Mouse (Mus musculus) megakaryocyte, embryonic 14.5 days (primary cell): ENCODE measurements around the gene Klhl3. TPM values are rescaled to one million over a fixed set of nuclear protein-coding genes. Genes with fewer than 3 reads are reported as not detected.

Experiments used
- H3K27me3 ChIP-seq: replicated peaks from 2 replicates; pipeline ENCODE3; 2012; ENCODE audit warnings: inconsistent platforms
- H3K36me3 ChIP-seq: replicated peaks from 2 replicates; pipeline ENCODE3; 2012; ENCODE audit warnings: low read length, inconsistent platforms, mixed read lengths
- H3K4me1 ChIP-seq: 2 replicates; pipeline ENCODE4 v1.6.1; 2012; ENCODE audit warnings: inconsistent platforms
- H3K4me3 ChIP-seq: replicated peaks from 2 replicates; pipeline ENCODE3; 2012; ENCODE audit warnings: moderate library complexity, mild to moderate bottlenecking, inconsistent platforms
- H3K9me3 ChIP-seq: 2 replicates; pipeline ENCODE4 v1.6.1; 2012; ENCODE audit warnings: inconsistent platforms
- FLI1 ChIP-seq: IDR thresholded peaks from 2 replicates; pipeline ENCODE4 v1.6.1; 2012; ENCODE audit warnings: low read length, inconsistent platforms, mixed read lengths
- GATA1 ChIP-seq: IDR thresholded peaks from 3 replicates; pipeline ENCODE4 v1.6.1; 2012; ENCODE audit warnings: mixed read lengths, low read length, inconsistent platforms, borderline replicate concordance
- polyA plus RNA-seq: library from polyadenylated mRNA; stranded (reverse); fragments of >175 nt; gene quantifications from 2 replicates; pipeline ENCODE4 v1.2.3, GENCODE M21; 2012; ENCODE audit warnings: low replicate concordance; ENCODE audit not compliant: insufficient read depth

Klhl3 gene
- polyA plus RNA-seq, 1 experiment: not detected

GRCm38 (mm10) chr13:57982904-57983303, 130.5 kb downstream of the Klhl3 start:
- TF ChIP-seq GATA1: no peak
- TF ChIP-seq FLI1: no peak
- Histone ChIP-seq H3K9me3 (peaks cover 2% of the 10 kb centered on the region; the same call in 1 of the 2 replicates), H3K27me3 (no peaks in the 10 kb centered on the region), H3K4me1 (no peaks in the 10 kb centered on the region), H3K4me3 (no peak overlapping the region), H3K36me3 (no peaks in the 10 kb centered on the region)

- Histone ChIP-seq H3K9me3 (peaks cover 10% of the 10 kb centered on the region), H3K27me3 (no peaks in the 10 kb centered on the region), H3K4me3 (no peak overlapping the region), H3K36me3 (no peaks in the 10 kb centered on the region), H3K4me1 (no peaks in the 10 kb centered on the region)
- no peak for TF ChIP-seq GATA1
- no peak for TF ChIP-seq FLI1
These were observed 132.7 kb downstream of the Klhl3 start for GRCm38 (mm10) chr13:57980679-57981078.

GRCm38 (mm10) chr13:57980071-57980470, 133.3 kb downstream of the Klhl3 start:
- Histone ChIP-seq H3K27me3 (no peaks in the 10 kb centered on the region), H3K4me1 (no peaks in the 10 kb centered on the region), H3K36me3 (no peaks in the 10 kb centered on the region), H3K4me3 (no peak overlapping the region), H3K9me3 (peaks cover 10% of the 10 kb centered on the region)
- TF ChIP-seq GATA1 (no peak), FLI1 (no peak)

GRCm38 (mm10) chr13:57978931-57979330, 134.5 kb downstream of the Klhl3 start:
- H3K36me3 ChIP-seq: no peaks in the 10 kb centered on the region
- no peaks in the 10 kb centered on the region for H3K4me1 ChIP-seq
- no peak for TF ChIP-seq FLI1
- no peak for TF ChIP-seq GATA1
- no peak overlapping the region for H3K4me3 ChIP-seq
- peaks cover 10% of the 10 kb centered on the region for H3K9me3 ChIP-seq
- no peaks in the 10 kb centered on the region for H3K27me3 ChIP-seq

GRCm38 (mm10) chr13:57977721-57978120, 135.7 kb downstream of the Klhl3 start:
- Histone ChIP-seq H3K27me3 (no peaks in the 10 kb centered on the region), H3K36me3 (no peaks in the 10 kb centered on the region), H3K4me1 (no peaks in the 10 kb centered on the region), H3K9me3 (peaks cover 10% of the 10 kb centered on the region), H3K4me3 (no peak overlapping the region)
- TF ChIP-seq FLI1 (no peak), GATA1 (no peak)

GRCm38 (mm10) chr13:57965658-57966057, 147.7 kb downstream of the Klhl3 start:
- no peak for TF ChIP-seq FLI1
- no peak for TF ChIP-seq GATA1

GRCm38 (mm10) chr13:57960254-57960653, 153.1 kb downstream of the Klhl3 start:
- Histone ChIP-seq H3K4me3 (no peak overlapping the region), H3K9me3 (peaks cover 11% of the 10 kb centered on the region; the same call in 1 of the 2 replicates), H3K4me1 (no peaks in the 10 kb centered on the region), H3K36me3 (no peaks in the 10 kb centered on the region), H3K27me3 (no peaks in the 10 kb centered on the region)
- TF ChIP-seq GATA1: no peak
- no peak for TF ChIP-seq FLI1

More at GRCm38 (mm10) chr13:57965658-57966057, 147.7 kb downstream of the Klhl3 start:
- Histone ChIP-seq H3K36me3 (no peaks in the 10 kb centered on the region), H3K4me1 (no peaks in the 10 kb centered on the region), H3K4me3 (no peak overlapping the region), H3K9me3 (peaks cover 17% of the 10 kb centered on the region; the same call in 1 of the 2 replicates), H3K27me3 (no peaks in the 10 kb centered on the region)

GRCm38 (mm10) chr13:57959806-57960205, 153.6 kb downstream of the Klhl3 start:
- TF ChIP-seq FLI1 (no peak), GATA1 (no peak)
- no peak overlapping the region for H3K4me3 ChIP-seq
- no peaks in the 10 kb centered on the region for H3K27me3 ChIP-seq
- H3K4me1 ChIP-seq: no peaks in the 10 kb centered on the region
- H3K9me3 ChIP-seq: peaks cover 11% of the 10 kb centered on the region; the same call in 1 of the 2 replicates
- no peaks in the 10 kb centered on the region for H3K36me3 ChIP-seq

Other genes starting within 250 kb of the Klhl3 start
- not detected in 2 replicates for gene Spock1, start 205.3 kb downstream of the Klhl3 start, polyA plus RNA-seq
- 352 and 532 TPM in 2 replicates for gene Hnrnpa0, start 15.0 kb upstream of the Klhl3 start, polyA plus RNA-seq
- gene Idnk, start 44.1 kb upstream of the Klhl3 start, polyA plus RNA-seq: 3.4 and 15.6 TPM in 2 replicates
- 33.9 and 40.9 TPM in 2 replicates for gene Ubqln1, start 102.1 kb upstream of the Klhl3 start, polyA plus RNA-seq
- 0.86 TPM in 1 of 2 replicates, not detected in the other for gene Gkap1, start 162.1 kb upstream of the Klhl3 start, polyA plus RNA-seq
- not detected in 2 replicates for gene Kif27, start 245.5 kb upstream of the Klhl3 start, polyA plus RNA-seq